Mouse (Mus musculus): ENCODE data around the gene Zmym2.

Gene Zmym2

GRCm38 (mm10) chr14:56918532-56918931, 32.1 kb downstream of the Zmym2 start:
- no peak for DNase-seq (ENCODE audit: low spot score)

- no peak for DNase-seq (ENCODE audit: low spot score)
These were observed 49.0 kb downstream of the Zmym2 start for GRCm38 (mm10) chr14:56935481-56935880.

- no peak for DNase-seq (ENCODE audit: low spot score)
These were observed 53.5 kb downstream of the Zmym2 start for GRCm38 (mm10) chr14:56939903-56940302.

- no peak for DNase-seq (ENCODE audit: low spot score)
These were observed 66.5 kb downstream of the Zmym2 start for GRCm38 (mm10) chr14:56952928-56953327.

- DNase-seq (ENCODE audit: low spot score): no peak
These were observed 67.9 kb downstream of the Zmym2 start for GRCm38 (mm10) chr14:56954393-56954792.

GRCm38 (mm10) chr14:56963969-56964734, 77.7 kb downstream of the Zmym2 start:
- peak; percentile 25 for DNase-seq (ENCODE audit: low spot score)

GRCm38 (mm10) chr14:56969653-56970052, 83.2 kb downstream of the Zmym2 start:
- no peak for DNase-seq (ENCODE audit: low spot score)

GRCm38 (mm10) chr14:56970160-56970559, 83.7 kb downstream of the Zmym2 start:
- DNase-seq (ENCODE audit: low spot score): no peak

GRCm38 (mm10) chr14:56978045-56978655, 91.7 kb downstream of the Zmym2 start:
- no peak for DNase-seq (ENCODE audit: low spot score)

- DNase-seq (ENCODE audit: low spot score): no peak
These were observed 102.2 kb downstream of the Zmym2 start for GRCm38 (mm10) chr14:56988621-56989020.
